Mouse (Mus musculus) embryonic fibroblast, embryonic 13.5 days (primary cell): ENCODE measurements around the gene Mlxipl.

Experiments used
- CTCF ChIP-seq: IDR thresholded peaks from 2 replicates; pipeline ENCODE4 v1.5.1; 2011; ENCODE audit warnings: mild to moderate bottlenecking, control low read depth, low read length, moderate library complexity, borderline replicate concordance; ENCODE audit not compliant: insufficient read depth
- POLR2A ChIP-seq: IDR thresholded peaks from 2 replicates; pipeline ENCODE4 v1.6.1; 2011; ENCODE audit warnings: low read depth, mild to moderate bottlenecking, control low read depth, low read length, moderate library complexity

DNA sequence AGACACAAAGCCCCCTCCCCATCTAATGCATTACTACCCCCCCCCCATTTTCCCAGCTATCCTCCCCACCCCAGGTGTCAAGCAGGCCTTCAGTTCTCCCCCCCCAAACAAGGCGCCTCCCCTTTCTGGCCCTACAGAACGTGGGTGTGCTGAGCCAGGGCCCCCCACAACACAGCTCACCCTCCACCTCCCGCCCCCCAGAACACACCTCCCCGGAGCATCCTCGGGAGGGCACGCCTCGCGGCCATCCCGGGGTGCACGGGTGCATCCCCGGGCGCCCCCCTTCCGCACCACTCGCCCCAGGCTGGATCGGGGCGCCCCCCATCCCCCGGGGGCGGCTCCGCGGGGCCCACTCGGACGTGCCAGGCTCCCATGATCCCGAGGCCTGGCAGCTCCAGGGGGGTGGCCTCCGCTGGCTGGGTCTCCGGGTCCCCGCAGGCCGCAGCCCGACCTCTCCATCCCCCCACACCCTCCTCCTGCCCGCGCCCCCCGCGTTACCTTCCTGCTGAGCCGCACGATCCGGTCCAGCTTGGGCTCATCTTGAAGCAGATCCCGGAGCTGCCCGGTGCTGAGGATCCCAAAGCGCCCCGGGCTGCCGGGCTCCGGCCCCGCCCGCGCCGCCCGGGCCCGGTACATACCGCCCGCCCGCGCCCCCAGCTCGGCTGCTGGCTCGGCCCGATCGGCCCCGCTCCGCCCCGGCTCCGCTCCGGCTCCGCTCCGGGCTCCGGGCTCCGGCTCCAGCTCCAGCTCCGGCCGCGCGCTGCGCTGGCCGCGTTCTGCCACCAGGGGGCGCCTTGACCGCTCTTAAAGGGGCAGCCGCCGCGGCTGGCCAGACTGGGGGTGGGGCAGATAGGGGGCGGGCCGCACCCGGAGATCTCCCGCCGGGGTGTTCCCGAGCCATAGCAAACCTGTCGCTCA, 11.9 kb upstream of the Mlxipl start, which contains the start of gene Vps37d:
- TF ChIP-seq CTCF (peak; percentile 33; the same call in 1 of the 2 replicates), POLR2A (no peak)
